Mouse (Mus musculus): ENCODE measurements around the gene Nt5dc3.

DNA sequence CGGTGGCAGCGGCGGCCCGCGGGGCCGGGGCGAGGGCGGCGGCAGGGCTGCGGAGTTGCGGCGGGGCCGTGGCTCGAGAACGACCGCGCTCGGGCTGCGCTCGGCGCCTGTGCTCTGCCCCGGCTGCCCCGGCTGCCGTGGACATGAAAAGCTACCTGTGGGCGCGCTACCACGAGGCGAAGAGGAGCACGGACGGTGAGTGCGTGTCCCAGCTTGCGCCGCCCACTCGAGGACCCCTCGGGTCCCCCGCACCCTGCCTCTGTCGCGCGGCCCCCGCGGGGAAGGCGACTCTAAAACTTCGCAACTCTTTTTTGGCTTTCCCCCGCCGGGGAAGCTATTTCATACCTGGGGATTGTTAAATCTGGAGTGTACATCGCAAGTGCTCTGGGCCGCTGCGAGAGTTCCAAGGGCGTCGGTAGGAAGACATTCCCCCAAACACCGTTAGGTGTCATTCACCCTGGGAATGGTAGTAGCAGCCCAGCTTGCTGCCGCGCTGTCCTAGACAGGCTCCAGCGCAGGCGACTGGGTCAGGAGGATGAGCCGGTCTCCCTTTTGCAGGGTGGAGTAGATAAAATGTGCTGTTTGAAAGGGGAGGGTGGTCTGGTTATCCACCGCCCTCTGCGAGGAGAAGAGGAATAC is 431 bp downstream of the Nt5dc3 start:
- TF ChIP-seq RAD21 (IDR thresholded peaks at IDR 0.05; ENCODE audit: low read depth, low read length) = no peak
- TF ChIP-seq MEF2A (IDR thresholded peaks at IDR 0.05; ENCODE audit: borderline replicate concordance, low read depth, low read length) = no peak
- TF ChIP-seq ELF1 (IDR thresholded peaks at IDR 0.05; ENCODE audit: low read depth, low read length) = no peak
- TF ChIP-seq KAT2A (IDR thresholded peaks at IDR 0.05; ENCODE audit: insufficient replicate concordance, low read length) = no peak
- TF ChIP-seq CTCF (conservative IDR thresholded peaks at IDR 0.05 in 1 of 2, IDR thresholded peaks at IDR 0.05 in 1 of 2; ENCODE audit: low read depth in 2 of 2, low read length in 2 of 2) = no peak
- no peak for TF ChIP-seq E2F4 (IDR thresholded peaks at IDR 0.05; ENCODE audit: insufficient replicate concordance, low read depth, low read length)
- no peak for TF ChIP-seq USF2 (conservative IDR thresholded peaks at IDR 0.05; ENCODE audit: low read depth, low read length)
